Mouse (Mus musculus): ENCODE results near the gene Stk38l.
"Not testable (repeated sequence)": the region's sequence is repeated elsewhere in the genome, so short reads cannot be mapped to it uniquely, and the experiment has no call there.

Gene Stk38l

GRCm38 (mm10) chr6:146733554-146733953 is 8.8 kb downstream of the Stk38l start:
- DNase-seq (ENCODE audit: low spot score in 2 of 2) = no peak

GRCm38 (mm10) chr6:146738889-146739288 is 14.1 kb downstream of the Stk38l start:
- DNase-seq (ENCODE audit: low spot score in 2 of 2) = no peak

- no peak for DNase-seq (ENCODE audit: low spot score in 2 of 2)
Measured at GRCm38 (mm10) chr6:146740724-146741123, 15.9 kb downstream of the Stk38l start.

DNA sequence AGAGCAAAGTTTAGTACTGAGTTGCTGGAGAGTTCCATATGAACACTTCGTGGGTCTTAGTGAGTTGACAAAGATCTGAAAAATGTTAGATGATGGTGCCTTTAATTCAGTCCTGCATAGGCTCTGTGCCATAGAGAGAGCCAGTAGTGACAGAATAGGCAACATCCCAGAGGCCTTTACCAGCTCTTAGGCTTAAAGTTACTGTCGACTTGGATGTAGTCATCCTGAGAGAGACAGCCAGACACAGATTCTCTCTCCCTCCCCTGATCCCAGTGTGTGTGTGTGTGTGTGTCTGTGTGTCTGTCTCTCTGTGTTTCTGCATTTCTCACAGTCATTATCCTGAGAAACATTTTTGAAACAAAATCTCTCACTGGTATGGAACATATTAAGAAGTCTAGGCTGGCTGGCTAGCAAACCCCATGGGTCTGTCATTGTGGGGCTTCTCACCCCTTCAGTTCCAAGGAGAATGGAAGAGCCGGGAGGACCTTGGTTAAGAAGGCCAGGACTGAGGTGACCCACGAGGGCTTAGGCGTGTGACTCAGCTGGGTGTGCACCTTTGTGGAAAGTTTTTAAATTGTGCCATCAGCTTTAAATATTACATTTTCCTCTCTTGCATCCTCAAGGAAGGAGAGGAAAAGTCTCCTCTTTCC is 17.3 kb downstream of the Stk38l start:
- DNase-seq (ENCODE audit: low spot score in 2 of 2) = no peak

GRCm38 (mm10) chr6:146744266-146744665 is 19.5 kb downstream of the Stk38l start:
- DNase-seq (ENCODE audit: low spot score in 2 of 2) = not testable (repeated sequence)

DNA sequence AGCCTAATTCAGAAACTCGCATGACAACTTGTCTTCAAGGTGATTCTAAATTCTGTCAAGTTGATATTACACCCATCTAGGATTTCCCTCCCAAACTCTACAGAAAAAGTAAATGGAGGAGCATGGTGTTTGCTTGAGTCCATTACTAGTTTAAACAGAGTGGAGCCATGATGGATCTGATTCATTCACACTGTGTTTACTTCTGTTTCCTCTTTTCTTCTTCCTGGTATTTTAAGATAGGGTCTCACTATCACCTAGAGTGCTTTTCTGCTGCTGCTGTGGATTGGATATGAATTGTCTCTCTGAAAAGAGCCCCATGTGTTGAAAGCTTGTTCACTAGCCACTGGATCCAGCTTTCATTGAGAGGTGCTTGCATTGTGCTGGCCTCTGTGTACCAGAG is 20.4 kb downstream of the Stk38l start:
- DNase-seq (ENCODE audit: low spot score in 2 of 2) = no peak

GRCm38 (mm10) chr6:146746577-146746976 is 21.8 kb downstream of the Stk38l start:
- DNase-seq (ENCODE audit: low spot score in 2 of 2) = no peak

DNA sequence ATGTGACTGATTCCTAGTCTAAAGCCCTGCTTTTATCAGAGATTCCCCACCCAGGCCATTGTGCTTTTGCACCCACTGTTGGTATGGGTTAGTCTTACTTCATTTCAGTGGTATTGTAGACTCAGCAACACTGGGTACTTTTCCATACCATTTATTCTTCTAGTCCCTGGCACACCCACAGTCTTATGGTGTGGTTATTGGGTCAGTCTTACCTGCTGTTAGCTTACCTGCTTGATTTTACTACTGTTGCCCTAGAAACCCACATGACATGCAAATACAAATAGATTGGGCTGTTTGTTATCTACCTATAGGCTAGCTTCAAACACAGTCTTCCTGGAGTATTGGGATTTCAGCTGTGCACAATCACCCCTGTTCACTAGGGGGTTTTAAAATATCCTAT is 22.3 kb downstream of the Stk38l start:
- no peak for DNase-seq (ENCODE audit: low spot score in 2 of 2)

DNA sequence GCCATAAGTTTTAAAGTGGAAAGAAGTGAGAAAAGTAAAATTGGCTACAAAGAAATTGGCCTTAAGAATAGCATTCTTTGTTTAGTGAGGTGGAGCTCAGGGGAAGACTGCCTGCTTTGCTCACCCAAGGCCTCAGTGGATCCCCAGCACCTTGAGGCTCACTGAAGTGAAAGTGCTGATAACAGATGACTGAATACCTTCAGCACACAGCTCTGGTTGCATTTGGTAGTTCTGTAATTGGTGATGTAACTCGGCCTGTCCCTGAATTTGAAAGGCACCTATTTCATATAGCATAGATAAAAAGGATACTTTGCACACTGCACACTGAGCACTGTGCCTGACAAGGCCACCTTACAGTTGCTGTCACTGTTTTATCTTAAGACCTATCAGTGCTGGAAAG is 23.5 kb downstream of the Stk38l start:
- no peak for DNase-seq (ENCODE audit: low spot score in 2 of 2)

- peak; percentile 18 to 27 for DNase-seq (ENCODE audit: low spot score in 2 of 2)
Measured at GRCm38 (mm10) chr6:146751671-146752070, 26.9 kb downstream of the Stk38l start.

DNA sequence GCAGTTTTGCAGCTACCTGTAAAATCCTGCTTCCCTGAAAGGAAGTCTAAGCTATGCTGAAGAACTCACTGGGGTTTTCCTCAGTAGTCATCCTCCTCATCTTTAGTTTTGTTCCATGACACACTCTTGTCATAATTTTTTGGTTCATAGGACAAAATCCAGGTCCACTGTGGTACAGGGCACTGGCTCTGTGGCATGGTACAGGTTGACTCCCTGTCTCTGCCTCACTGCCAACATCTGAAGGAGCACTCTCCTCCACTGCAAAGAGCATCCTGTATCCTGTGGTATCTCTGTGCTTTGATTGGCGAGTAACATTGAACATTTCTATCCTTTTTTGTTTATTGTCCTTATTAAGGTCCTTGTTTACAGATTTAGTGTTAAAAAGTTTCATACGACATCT is 27.4 kb downstream of the Stk38l start:
- no peak for DNase-seq (ENCODE audit: low spot score in 2 of 2)

GRCm38 (mm10) chr6:146752612-146753011 is 27.8 kb downstream of the Stk38l start:
- no peak for DNase-seq (ENCODE audit: low spot score in 2 of 2)

GRCm38 (mm10) chr6:146753560-146754160 is 28.9 kb downstream of the Stk38l start:
- DNase-seq (ENCODE audit: low spot score in 2 of 2) = no peak

GRCm38 (mm10) chr6:146755136-146755535 is 30.3 kb downstream of the Stk38l start:
- no peak for DNase-seq (ENCODE audit: low spot score in 2 of 2)

- no peak for DNase-seq (ENCODE audit: low spot score in 2 of 2)
Measured at GRCm38 (mm10) chr6:146755679-146756078, 30.9 kb downstream of the Stk38l start.

DNA sequence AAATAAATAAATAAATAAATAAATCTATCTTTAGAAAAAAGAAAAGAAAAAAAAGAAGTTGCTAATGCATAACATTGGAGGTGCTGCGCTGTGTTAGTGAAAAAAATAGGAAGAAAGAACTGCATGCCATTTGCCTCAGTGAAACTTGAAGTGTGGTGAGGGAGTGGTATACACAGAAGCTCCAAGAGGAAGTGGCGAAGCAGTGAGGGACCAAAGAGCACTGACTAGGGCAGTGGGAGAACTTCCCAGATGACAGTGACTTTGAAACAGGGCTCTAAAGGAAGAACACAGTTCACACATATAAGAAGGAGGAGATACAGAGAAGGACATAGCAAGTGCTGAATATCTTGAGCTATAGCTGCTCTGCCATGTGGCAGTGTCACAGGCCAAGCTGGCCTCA is 34.2 kb downstream of the Stk38l start:
- no peak for DNase-seq (ENCODE audit: low spot score in 2 of 2)

DNA sequence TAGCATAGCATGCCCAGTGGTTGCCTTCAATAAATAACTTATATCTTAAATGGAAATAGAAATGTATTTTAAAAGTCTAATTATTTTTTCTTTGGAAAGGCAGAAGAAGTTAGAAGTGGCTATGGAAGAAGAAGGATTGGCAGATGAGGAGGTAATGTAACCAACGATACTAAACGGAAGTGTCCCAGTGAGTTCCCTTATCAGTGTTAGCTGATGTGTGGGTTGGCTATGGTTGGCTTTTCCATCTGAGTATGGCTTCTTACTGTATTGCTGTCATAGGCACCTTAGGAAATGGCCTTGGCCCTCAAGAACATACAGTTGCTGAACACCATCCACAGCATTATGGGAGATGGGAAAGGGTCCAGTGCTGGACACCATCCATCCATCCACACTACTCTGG is 35.2 kb downstream of the Stk38l start:
- no peak for DNase-seq (ENCODE audit: low spot score in 2 of 2)

GRCm38 (mm10) chr6:146760736-146761135 is 35.9 kb downstream of the Stk38l start:
- no peak for DNase-seq (ENCODE audit: low spot score in 2 of 2)

- DNase-seq (ENCODE audit: low spot score in 2 of 2) = no peak
Measured at GRCm38 (mm10) chr6:146762264-146762898, 37.6 kb downstream of the Stk38l start.

DNA sequence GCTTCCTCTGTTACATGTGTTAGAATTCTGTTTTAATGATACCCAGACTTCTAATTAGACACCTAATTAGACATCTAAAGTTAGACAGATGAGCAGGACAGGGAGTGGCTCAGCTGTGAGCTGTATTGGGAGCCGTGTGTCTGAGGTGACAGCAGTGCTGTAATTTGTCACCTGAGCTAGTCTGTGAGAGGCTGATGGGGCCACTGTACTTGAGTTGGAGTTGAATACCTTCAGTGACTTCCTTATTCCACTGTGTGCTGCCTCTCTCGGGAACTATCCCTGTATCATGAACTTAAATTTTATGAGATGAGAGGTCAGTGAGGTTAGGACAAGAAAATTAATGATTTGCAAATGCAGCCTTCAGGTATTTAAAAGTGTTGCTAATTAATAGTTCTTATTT is 39.8 kb downstream of the Stk38l start:
- no peak for DNase-seq (ENCODE audit: low spot score in 2 of 2)

DNA sequence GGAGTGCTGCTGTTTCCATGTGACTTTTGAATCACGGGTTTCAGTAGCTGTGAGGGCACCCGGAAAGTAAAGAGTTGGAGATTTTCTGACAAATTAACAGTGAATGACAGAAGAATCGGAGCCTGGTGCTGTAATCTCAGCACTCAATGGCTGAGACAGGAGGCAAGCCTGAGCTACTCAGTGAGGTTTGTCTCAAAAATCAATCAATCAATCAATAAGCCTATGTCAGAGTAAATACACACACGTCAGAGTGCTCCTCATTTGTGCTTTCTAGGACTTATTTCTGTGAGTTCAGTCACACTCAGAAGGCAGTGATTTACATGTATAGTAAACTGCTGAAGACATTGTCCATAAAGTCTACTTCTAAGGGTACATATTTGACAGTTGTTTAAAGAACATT is 40.5 kb downstream of the Stk38l start:
- DNase-seq (ENCODE audit: low spot score in 2 of 2) = no peak

DNA sequence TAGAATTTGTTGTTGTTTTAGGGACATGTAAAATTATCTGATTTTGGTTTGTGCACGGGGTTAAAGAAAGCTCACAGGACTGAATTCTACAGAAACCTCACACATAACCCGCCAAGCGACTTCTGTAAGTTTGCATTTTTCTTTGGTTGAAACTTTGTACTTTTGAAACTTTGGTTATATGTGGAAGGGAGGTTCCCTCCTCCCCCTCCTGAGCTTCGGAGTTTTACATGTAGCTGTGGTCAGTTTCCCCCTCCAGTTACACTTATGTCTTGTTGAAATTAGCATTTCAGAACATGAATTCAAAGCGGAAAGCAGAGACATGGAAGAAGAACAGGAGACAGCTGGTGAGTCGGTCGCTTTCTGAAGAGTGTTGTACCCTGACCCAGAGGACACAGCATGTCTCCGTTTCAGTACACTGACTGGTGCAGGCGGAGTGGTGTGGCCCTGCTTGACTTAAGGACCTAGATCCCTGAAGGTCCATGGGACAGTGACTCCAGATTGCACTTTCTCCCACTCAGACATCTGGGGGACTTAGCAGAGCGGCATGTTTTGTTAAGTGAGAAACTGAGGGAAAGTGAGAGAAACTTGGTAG is 44.1 kb downstream of the Stk38l start:
- no peak for DNase-seq (ENCODE audit: low spot score in 2 of 2)
